Mouse (Mus musculus) stomach, embryonic 15.5 days (tissue): ENCODE measurements at regions not wholly inside any gene's neighbourhood (a gene's known extent, or its start where the extent isn't known, plus 50 kb on each side); places are given as distances from the start of the nearest gene placed in this dataset.

ENCODE experiments used
- ATAC-seq: fragments of 200-750 bp; cut with Nextera tagmentation; 2 replicates; pipeline ENCODE4 v1.8.0; 2017; ENCODE audit warnings: low read depth, moderate number of reproducible peaks, moderate TSS enrichment; ENCODE audit not compliant: insufficient read depth, low FRiP score
- H3K27ac ChIP-seq: fragments of 300-500 bp; sonication (generic); 2 replicates; pipeline ENCODE4 v1.5.1; 2015; ENCODE audit warnings: mild to moderate bottlenecking, inconsistent platforms
- H3K27me3 ChIP-seq: fragments of 300-500 bp; sonication (generic); replicated peaks from 2 replicates; pipeline ENCODE4 v1.6.1; 2015; ENCODE audit warnings: inconsistent platforms
- H3K36me3 ChIP-seq: fragments of 300-500 bp; sonication (generic); 2 replicates; pipeline ENCODE4 v1.6.1; 2015; ENCODE audit warnings: inconsistent platforms
- H3K4me1 ChIP-seq: fragments of 300-500 bp; sonication (generic); 2 replicates; pipeline ENCODE4 v1.6.1; 2015; ENCODE audit warnings: inconsistent platforms
- H3K4me2 ChIP-seq: fragments of 300-500 bp; sonication (generic); 2 replicates; pipeline ENCODE4 v1.6.1; 2015; ENCODE audit warnings: mild to moderate bottlenecking, inconsistent platforms
- H3K4me3 ChIP-seq: fragments of 300-500 bp; sonication (generic); replicated peaks from 2 replicates; pipeline ENCODE4 v1.5.1; 2015; ENCODE audit warnings: inconsistent platforms
- H3K9ac ChIP-seq: fragments of 300-500 bp; sonication (generic); 2 replicates; pipeline ENCODE4 v1.6.1; 2015; ENCODE audit warnings: inconsistent platforms
- H3K9me3 ChIP-seq: fragments of 300-500 bp; sonication (generic); 2 replicates; pipeline ENCODE4 v1.6.1; 2016; ENCODE audit warnings: inconsistent platforms
- WGBS: fragments of 180-500 bp; shearing (Covaris S2); methylation state at CpG from one replicate; pipeline ENCODE4 v1.1.7; 2015; 5-methylcytosine and 5-hydroxymethylcytosine counted together

GRCm38 (mm10) chrX:166652400-166652799 is 66.9 kb upstream of the Egfl6 start:
- no peaks in the 10 kb centered on the region for H3K9me3 ChIP-seq
- H3K4me3 ChIP-seq, result no peak overlapping the region
- H3K27me3 ChIP-seq, result no peaks in the 10 kb centered on the region; the same call in 1 of the 2 replicates
- no peak for ATAC-seq
- 65% methylated on average over 3 of the region's 3 CpGs for WGBS
- H3K4me2 ChIP-seq, result no peak overlapping the region
- no peaks in the 10 kb centered on the region for H3K4me1 ChIP-seq
- H3K27ac ChIP-seq, result no peak overlapping the region
- H3K9ac ChIP-seq, result no peak overlapping the region
- H3K36me3 ChIP-seq, result no peaks in the 10 kb centered on the region

- Histone ChIP-seq H3K9me3 (no peaks in the 10 kb centered on the region), H3K4me3 (no peak overlapping the region), H3K4me1 (no peaks in the 10 kb centered on the region), H3K27ac (no peak overlapping the region), H3K27me3 (no peaks in the 10 kb centered on the region), H3K4me2 (peak overlapping the region; percentile 35; the same call in 1 of the 2 replicates), H3K9ac (no peak overlapping the region), H3K36me3 (no peaks in the 10 kb centered on the region)
- 43% methylated on average over 7 of the region's 7 CpGs for WGBS
- no peak for ATAC-seq
Measured at GRCm38 (mm10) chrX:166645713-166646112, 60.2 kb upstream of the Egfl6 start.

- no peaks in the 10 kb centered on the region for H3K27me3 ChIP-seq
- 65% methylated on average over 3 of the region's 3 CpGs for WGBS
- ATAC-seq, result no peak
Measured at GRCm38 (mm10) chrX:166641256-166641655, 55.7 kb upstream of the Egfl6 start.

GRCm38 (mm10) chrX:166640258-166640657 is 54.7 kb upstream of the Egfl6 start:
- Histone ChIP-seq H3K36me3 (no peaks in the 10 kb centered on the region), H3K4me2 (no peak overlapping the region), H3K9ac (no peak overlapping the region), H3K4me1 (no peaks in the 10 kb centered on the region), H3K4me3 (no peak overlapping the region), H3K9me3 (no peaks in the 10 kb centered on the region), H3K27me3 (no peaks in the 10 kb centered on the region), H3K27ac (no peak overlapping the region)
- no peak for ATAC-seq
- WGBS, result 76% methylated on average over 1 of the region's 1 CpGs

More at GRCm38 (mm10) chrX:166641256-166641655, 55.7 kb upstream of the Egfl6 start:
- Histone ChIP-seq H3K36me3 (no peaks in the 10 kb centered on the region), H3K27ac (no peak overlapping the region), H3K4me3 (no peak overlapping the region), H3K4me1 (no peaks in the 10 kb centered on the region), H3K9ac (no peak overlapping the region), H3K4me2 (no peak overlapping the region), H3K9me3 (no peaks in the 10 kb centered on the region)
